Mouse (Mus musculus) embryonic fibroblast, embryonic 13.5 days (primary cell): ENCODE results near the gene Gm4881.

Experiments
- CTCF ChIP-seq: IDR thresholded peaks from 2 replicates; pipeline ENCODE4 v1.5.1; 2011; ENCODE audit warnings: mild to moderate bottlenecking, control low read depth, low read length, moderate library complexity, borderline replicate concordance; ENCODE audit not compliant: insufficient read depth
- POLR2A ChIP-seq: IDR thresholded peaks from 2 replicates; pipeline ENCODE4 v1.6.1; 2011; ENCODE audit warnings: low read depth, mild to moderate bottlenecking, control low read depth, low read length, moderate library complexity

DNA sequence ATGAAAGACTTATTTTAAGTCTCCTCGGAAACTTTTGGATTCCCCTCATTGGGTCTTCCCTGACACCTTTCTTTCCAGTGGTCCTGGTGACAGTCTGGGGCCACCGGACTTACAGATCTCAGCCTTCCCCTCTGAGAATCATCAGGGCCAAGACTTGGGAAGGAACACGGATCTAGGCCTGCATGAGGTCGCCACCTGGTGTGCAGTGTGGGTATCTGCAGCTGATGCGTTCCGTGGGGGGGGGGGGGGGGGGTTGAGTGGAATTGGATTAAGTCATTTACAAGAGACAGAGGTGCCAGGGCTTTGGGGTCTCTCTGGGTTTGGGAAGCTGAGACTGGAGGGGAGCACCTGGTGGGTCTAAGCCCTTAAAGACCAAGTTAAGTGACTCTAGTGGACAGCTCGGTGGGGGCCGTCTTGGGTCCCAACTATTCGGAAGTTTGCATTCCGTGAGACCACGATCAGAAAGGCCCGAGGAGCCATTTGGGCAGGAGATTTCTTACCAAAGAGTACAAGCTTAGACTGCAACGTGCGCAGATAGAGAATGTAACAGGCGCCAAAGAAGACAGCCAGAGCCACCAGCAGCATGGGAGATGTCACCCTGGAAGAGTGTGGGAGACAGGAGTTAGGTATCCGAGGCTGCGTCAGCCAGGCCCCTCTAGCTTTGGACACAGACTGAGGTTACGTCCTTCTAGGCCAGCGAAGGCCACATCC, 27.1 kb upstream of the Gm4881 start:
- peak; percentile 87; the same call in 1 of the 2 replicates for TF ChIP-seq CTCF
- no peak for TF ChIP-seq POLR2A
